Mouse (Mus musculus) megakaryocyte, embryonic 14.5 days (primary cell): Measurements from ENCODE around the gene Trmt1. TPM values are rescaled to one million over a fixed set of nuclear protein-coding genes. Genes with fewer than 3 reads are reported as not detected.
A peak's percentile ranks its signal among the peaks of the same experiment; 100 is the strongest.

Experiments
- H3K27me3 ChIP-seq: replicated peaks from 2 replicates; pipeline ENCODE3; 2012; ENCODE audit warnings: inconsistent platforms
- H3K36me3 ChIP-seq: replicated peaks from 2 replicates; pipeline ENCODE3; 2012; ENCODE audit warnings: low read length, inconsistent platforms, mixed read lengths
- H3K4me1 ChIP-seq: 2 replicates; pipeline ENCODE4 v1.6.1; 2012; ENCODE audit warnings: inconsistent platforms
- H3K4me3 ChIP-seq: replicated peaks from 2 replicates; pipeline ENCODE3; 2012; ENCODE audit warnings: moderate library complexity, mild to moderate bottlenecking, inconsistent platforms
- H3K9me3 ChIP-seq: 2 replicates; pipeline ENCODE4 v1.6.1; 2012; ENCODE audit warnings: inconsistent platforms
- FLI1 ChIP-seq: IDR thresholded peaks from 2 replicates; pipeline ENCODE4 v1.6.1; 2012; ENCODE audit warnings: low read length, inconsistent platforms, mixed read lengths
- GATA1 ChIP-seq: IDR thresholded peaks from 3 replicates; pipeline ENCODE4 v1.6.1; 2012; ENCODE audit warnings: mixed read lengths, low read length, inconsistent platforms, borderline replicate concordance
- polyA plus RNA-seq: library from polyadenylated mRNA; stranded (reverse); fragments of >175 nt; gene quantifications from 2 replicates; pipeline ENCODE4 v1.2.3, GENCODE M21; 2012; ENCODE audit warnings: low replicate concordance; ENCODE audit not compliant: insufficient read depth

Gene Trmt1
- polyA plus RNA-seq, 1 experiment: 120 TPM

- Histone ChIP-seq H3K27me3 (no peaks in the 10 kb centered on the region), H3K4me3 (peak within 1 kb of the TSS; percentile 91), H3K4me1 (peaks cover 79% of the 10 kb centered on the region), H3K36me3 (peaks cover 73% of the 10 kb centered on the region), H3K9me3 (no peaks in the 10 kb centered on the region)
- TF ChIP-seq GATA1 (peak; percentile 100), FLI1 (peak; percentile 76; the same call in 1 of the 2 replicates)
Observed at GRCm38 (mm10) chr8:84700941-84701911, 15.1 kb downstream of the Trmt1 start, which contains the start of gene Lyl1. TSS of gene Lyl1 (plus strand) at chr8:84701457.

- Histone ChIP-seq H3K4me3 (peak overlapping the region; percentile 91), H3K36me3 (peaks cover 59% of the 10 kb centered on the region), H3K4me1 (peaks cover 85% of the 10 kb centered on the region), H3K9me3 (no peaks in the 10 kb centered on the region), H3K27me3 (no peaks in the 10 kb centered on the region)
- TF ChIP-seq GATA1: no peak
- TF ChIP-seq FLI1: no peak
Observed at GRCm38 (mm10) chr8:84702561-84702960, 16.5 kb downstream of the Trmt1 start.

- peaks cover 85% of the 10 kb centered on the region for H3K4me1 ChIP-seq
- H3K9me3 ChIP-seq: no peaks in the 10 kb centered on the region
- TF ChIP-seq FLI1 (no peak), GATA1 (no peak)
- peak overlapping the region; percentile 91 for H3K4me3 ChIP-seq
- H3K36me3 ChIP-seq: peaks cover 55% of the 10 kb centered on the region
- no peaks in the 10 kb centered on the region for H3K27me3 ChIP-seq
Observed at GRCm38 (mm10) chr8:84702963-84703465, 16.9 kb downstream of the Trmt1 start.

- Histone ChIP-seq H3K9me3 (no peaks in the 10 kb centered on the region), H3K4me3 (peak overlapping the region; percentile 91), H3K27me3 (no peaks in the 10 kb centered on the region), H3K36me3 (peaks cover 48% of the 10 kb centered on the region), H3K4me1 (peaks cover 84% of the 10 kb centered on the region)
- TF ChIP-seq GATA1 (peak; percentile 100), FLI1 (no peak)
Observed at GRCm38 (mm10) chr8:84703466-84704249, 17.6 kb downstream of the Trmt1 start.

- peaks cover 84% of the 10 kb centered on the region for H3K4me1 ChIP-seq
- H3K9me3 ChIP-seq: no peaks in the 10 kb centered on the region
Observed at GRCm38 (mm10) chr8:84704356-84704755, 18.2 kb downstream of the Trmt1 start.

GRCm38 (mm10) chr8:84704867-84705831, 19.0 kb downstream of the Trmt1 start:
- peaks cover 81% of the 10 kb centered on the region for H3K4me1 ChIP-seq
- no peaks in the 10 kb centered on the region for H3K27me3 ChIP-seq
- TF ChIP-seq GATA1 (no peak), FLI1 (no peak)
- peaks cover 38% of the 10 kb centered on the region for H3K36me3 ChIP-seq
- H3K4me3 ChIP-seq: peak overlapping the region; percentile 91
- no peaks in the 10 kb centered on the region for H3K9me3 ChIP-seq

More at GRCm38 (mm10) chr8:84704356-84704755, 18.2 kb downstream of the Trmt1 start:
- TF ChIP-seq GATA1 (no peak), FLI1 (no peak)
- H3K4me3 ChIP-seq: peak overlapping the region; percentile 91
- peaks cover 41% of the 10 kb centered on the region for H3K36me3 ChIP-seq
- no peaks in the 10 kb centered on the region for H3K27me3 ChIP-seq

GRCm38 (mm10) chr8:84705960-84706359, 19.9 kb downstream of the Trmt1 start:
- H3K27me3 ChIP-seq: no peaks in the 10 kb centered on the region
- H3K9me3 ChIP-seq: no peaks in the 10 kb centered on the region
- no peak for TF ChIP-seq GATA1
- TF ChIP-seq FLI1: no peak
- H3K4me1 ChIP-seq: peaks cover 73% of the 10 kb centered on the region
- peaks cover 39% of the 10 kb centered on the region for H3K36me3 ChIP-seq
- H3K4me3 ChIP-seq: peak overlapping the region; percentile 91

- Histone ChIP-seq H3K4me3 (peak overlapping the region; percentile 90), H3K27me3 (no peaks in the 10 kb centered on the region), H3K4me1 (peaks cover 74% of the 10 kb centered on the region), H3K9me3 (no peaks in the 10 kb centered on the region), H3K36me3 (peaks cover 43% of the 10 kb centered on the region)
- no peak for TF ChIP-seq FLI1
Observed at GRCm38 (mm10) chr8:84706610-84707266, 20.6 kb downstream of the Trmt1 start.
